Mouse (Mus musculus) embryonic stem cell, embryonic (primary cell): ENCODE measurements around the gene Sdsl.

ENCODE experiments used
- CTCF ChIA-PET, 4 experiments: fragments of 300-600 bp in 2 of 4; fragments of 350-600 bp in 2 of 4; sonication (Branson Sonifier 250); formaldehyde crosslinking; loops; one replicate each; lab custom pipeline; 2022; ENCODE audit warnings: inconsistent platforms in 2 of 4; lab: Charles Lee
- POLR2A ChIA-PET, 4 experiments: fragments of 300-600 bp in 2 of 4; fragments of 350-600 bp in 2 of 4; sonication (Branson Sonifier 250); formaldehyde crosslinking; loops; one replicate each; lab custom pipeline; 2022; ENCODE audit warnings: antibody characterized with exemption in 4 of 4, inconsistent platforms in 1 of 4; lab: Charles Lee

Gene Sdsl

DNA sequence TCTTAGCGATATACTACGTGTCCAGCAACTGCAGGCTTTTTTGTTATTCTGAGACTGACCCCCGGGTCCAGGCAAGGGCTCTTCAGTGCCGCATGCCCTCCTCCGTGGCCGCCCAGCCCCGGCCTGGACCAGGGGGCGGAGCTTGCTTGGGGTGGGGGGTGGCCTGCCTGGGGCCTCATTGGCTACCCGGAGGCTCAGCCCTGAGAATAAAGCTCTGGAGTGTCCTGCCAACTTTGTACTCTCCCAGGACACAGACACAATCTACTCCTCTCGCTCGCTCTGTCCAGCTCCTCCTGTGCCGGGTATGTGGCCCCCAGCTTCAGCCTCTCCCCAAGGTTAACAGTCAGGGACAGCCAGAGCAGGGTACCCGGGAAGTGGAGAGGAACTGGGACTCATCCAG is 3.7 kb upstream of the Sdsl start, which contains the start of gene Sds:
Sds (plus strand) TSS at position 231 of the 400 bp plus-strand sequence.
- ChIA-PET POLR2A (interaction anchor here (0.5 to 1.0 kb wide), 7 partner anchors 9 to 121 kb away, joined by 3 to 5 read pairs (median 3); partner anchors contain the start of gene Slc8b1 (in 1 of the 4)), CTCF (interaction anchor here (0.6 to 3.7 kb wide), 12 partner anchors 10 to 330 kb away, joined by 3 to 15 read pairs (median 4); no protein-coding TSS in a partner anchor)

DNA sequence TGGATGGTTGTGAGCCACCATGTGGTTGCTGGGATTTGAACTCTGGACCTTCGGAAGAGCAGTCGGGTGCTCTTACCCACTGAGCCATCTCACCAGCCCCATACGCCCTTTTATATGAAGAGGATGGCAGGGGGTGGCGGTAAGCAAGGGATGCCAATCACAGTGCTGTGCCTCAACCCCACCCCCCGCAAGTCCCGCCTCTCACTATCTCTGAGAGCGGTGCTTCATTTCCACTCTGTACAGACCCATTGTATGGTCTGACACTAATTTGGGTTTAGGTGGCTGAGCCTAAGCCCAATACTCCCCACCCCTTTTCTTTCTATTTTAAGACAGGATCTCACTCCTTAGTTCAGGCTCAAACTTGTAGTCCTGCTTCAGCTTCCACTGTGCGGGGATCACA is 3.3 kb upstream of the Sdsl start:
- CTCF ChIA-PET = interaction anchor here (0.6 to 3.7 kb wide), 10 partner anchors 10 to 330 kb away, joined by 3 to 15 read pairs (median 4); no protein-coding TSS in a partner anchor
- POLR2A ChIA-PET = interaction anchor here in 2 of 4 experiments (0.5 to 1.0 kb wide), 3 partner anchors 15 to 121 kb away, joined by 3 to 5 read pairs (median 3); partner anchors contain the start of gene Slc8b1 (in 1 of the 2)

GRCm38 (mm10) chr5:120473361-120473760 is 751 bp upstream of the Sdsl start:
- CTCF ChIA-PET = interaction anchor here in 1 of 4 experiments (0.5 to 1.4 kb wide), 3 partner anchors 19 to 128 kb away, joined by 3 to 4 read pairs (median 3); no protein-coding TSS in a partner anchor
- POLR2A ChIA-PET = no interaction called here

DNA sequence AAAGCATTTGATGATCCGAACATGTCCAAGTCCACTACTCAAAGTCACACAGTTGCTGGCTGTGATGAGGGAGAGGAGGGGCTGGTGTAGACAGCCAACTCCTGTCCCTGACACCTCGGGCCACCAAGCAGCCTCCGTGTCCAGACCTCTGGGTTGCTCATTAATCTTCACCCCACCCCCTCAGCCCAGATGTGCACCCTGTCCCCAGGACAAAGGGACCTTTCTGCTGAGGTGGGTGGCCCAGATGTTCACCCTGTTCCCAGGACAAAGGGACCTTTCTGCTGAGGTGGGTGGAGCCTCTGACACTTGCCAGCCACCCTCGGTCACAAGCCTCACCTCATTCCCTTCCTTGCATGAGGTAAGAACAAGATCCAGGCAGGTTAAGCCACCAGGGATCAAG is 1.1 kb downstream of the Sdsl start:
- CTCF ChIA-PET = no interaction called here
- POLR2A ChIA-PET = no interaction called here

DNA sequence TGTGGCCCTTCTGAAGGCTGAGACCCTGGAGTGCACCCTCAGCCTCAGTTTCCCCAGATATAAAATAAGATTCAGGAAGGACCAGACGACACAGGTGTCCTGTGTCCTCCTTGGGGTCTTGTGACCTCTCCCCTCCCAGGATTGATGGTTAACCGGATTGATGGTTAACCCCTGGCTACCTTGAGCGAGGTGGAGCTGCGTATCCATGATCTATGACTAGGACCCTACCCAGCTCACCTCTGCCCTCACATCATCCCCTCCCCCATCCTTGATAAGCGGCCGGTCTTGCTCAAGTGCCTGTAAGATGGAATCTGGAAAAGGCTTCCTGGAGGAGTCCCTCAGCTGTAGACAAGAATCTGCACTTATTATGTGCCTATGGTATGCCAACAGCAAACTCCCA is 3.8 kb downstream of the Sdsl start:
- ChIA-PET CTCF (interaction anchor here in 3 of 4 experiments (0.6 to 1.9 kb wide), 5 partner anchors 11 to 1600 kb away, joined by 3 to 9 read pairs (median 3); no protein-coding TSS in a partner anchor), POLR2A (interaction anchor here in 2 of 4 experiments (1.3 to 1.6 kb wide), 2 partner anchors 14 to 23 kb away, joined by 4 read pairs; no protein-coding TSS in a partner anchor)

GRCm38 (mm10) chr5:120468336-120468735 is 4.3 kb downstream of the Sdsl start:
- ChIA-PET CTCF (interaction anchor here in 2 of 4 experiments (0.6 to 1.9 kb wide), 4 partner anchors 11 to 1600 kb away, joined by 3 to 9 read pairs (median 4); no protein-coding TSS in a partner anchor), POLR2A (interaction anchor here in 2 of 4 experiments (1.3 to 1.6 kb wide), 2 partner anchors 14 to 24 kb away, joined by 4 read pairs; no protein-coding TSS in a partner anchor)

DNA sequence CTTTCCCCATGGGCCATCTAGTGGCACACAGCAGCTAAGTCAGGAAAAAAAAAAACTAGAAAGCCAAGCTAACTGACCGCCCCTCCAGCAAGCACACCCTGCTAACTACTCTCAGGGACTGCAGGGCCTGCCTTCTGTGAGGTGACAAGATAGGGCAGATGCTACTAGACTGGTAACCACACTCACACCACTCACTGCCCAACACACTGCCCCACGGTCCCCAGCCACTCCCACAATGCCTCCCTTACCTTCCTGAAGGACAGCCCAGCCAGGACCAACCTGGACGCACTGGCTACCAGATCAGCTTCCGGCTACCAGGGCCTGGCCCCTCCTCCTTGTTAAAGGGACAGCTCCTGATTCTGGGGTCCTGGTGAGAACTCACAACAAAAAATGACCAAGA is 5.6 kb downstream of the Sdsl start:
- CTCF ChIA-PET = interaction anchor here in 2 of 4 experiments (0.5 to 2.8 kb wide), 14 partner anchors 8 to 365 kb away, joined by 3 to 14 read pairs (median 6); partner anchors contain the start of gene Sds (in 1 of the 2)
- POLR2A ChIA-PET = interaction anchor here in 3 of 4 experiments (0.5 to 1.0 kb wide), 4 partner anchors 9 to 1578 kb away, joined by 3 read pairs; partner anchors contain the start of gene Sds (in 1 of the 3)

DNA sequence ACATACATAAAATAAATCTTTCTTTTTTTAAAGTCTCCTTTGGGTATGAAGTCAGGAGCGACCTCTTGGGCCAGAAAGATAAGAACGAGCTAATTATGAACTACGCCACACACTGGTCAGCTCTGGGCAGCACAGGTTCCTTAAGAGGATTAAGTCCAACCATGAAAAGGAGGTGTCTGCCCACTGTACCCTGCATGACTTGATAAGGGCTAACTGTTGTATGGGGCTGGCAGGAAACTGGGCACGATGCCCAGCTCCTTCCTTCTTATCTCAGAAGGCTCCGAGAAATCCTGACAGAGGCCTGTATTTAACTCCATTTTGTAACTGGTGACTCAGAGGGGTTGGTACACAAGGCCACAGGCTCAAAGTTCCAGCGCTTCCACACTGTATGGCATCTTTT is 6.8 kb downstream of the Sdsl start:
- POLR2A ChIA-PET = interaction anchor here in 2 of 4 experiments (0.6 to 1.5 kb wide), 5 partner anchors 9 to 257 kb away, joined by 3 to 4 read pairs (median 3); no protein-coding TSS in a partner anchor

GRCm38 (mm10) chr5:120465062-120465461 is 7.5 kb downstream of the Sdsl start:
- ChIA-PET POLR2A (interaction anchor here in 2 of 4 experiments (1.0 to 1.5 kb wide), 3 partner anchors 9 to 98 kb away, joined by 3 to 4 read pairs (median 4); no protein-coding TSS in a partner anchor), CTCF (interaction anchor here (0.5 to 2.9 kb wide), 55 partner anchors 8 to 376 kb away, joined by 3 to 21 read pairs (median 4); partner anchors contain the start of gene Sds (in 4 of the 4))

More for the DNA sequence above, 6.8 kb downstream of the Sdsl start:
- CTCF ChIA-PET = interaction anchor here (0.6 to 2.9 kb wide), 54 partner anchors 8 to 883 kb away, joined by 3 to 21 read pairs (median 4); partner anchors contain the start of gene Sds (in 4 of the 4)

GRCm38 (mm10) chr5:120464321-120464720 is 8.3 kb downstream of the Sdsl start:
- CTCF ChIA-PET = interaction anchor here (0.5 to 2.9 kb wide), 22 partner anchors 9 to 369 kb away, joined by 3 to 21 read pairs (median 3); partner anchors contain the start of genes Lhx5 (in 1 of the 4) and Sds (in 1 of the 4)
- POLR2A ChIA-PET = interaction anchor here in 2 of 4 experiments (0.6 to 0.9 kb wide), 2 partner anchors 12 to 39 kb away, joined by 3 read pairs; partner anchors contain the start of gene Plbd2 (in 1 of the 2)

GRCm38 (mm10) chr5:120461902-120462301 is 10.7 kb downstream of the Sdsl start:
- CTCF ChIA-PET = interaction anchor here in 1 of 4 experiments (2.0 kb wide), 1 partner anchor 143 kb away, joined by 7 read pairs; no protein-coding TSS in a partner anchor
- POLR2A ChIA-PET = no interaction called here

DNA sequence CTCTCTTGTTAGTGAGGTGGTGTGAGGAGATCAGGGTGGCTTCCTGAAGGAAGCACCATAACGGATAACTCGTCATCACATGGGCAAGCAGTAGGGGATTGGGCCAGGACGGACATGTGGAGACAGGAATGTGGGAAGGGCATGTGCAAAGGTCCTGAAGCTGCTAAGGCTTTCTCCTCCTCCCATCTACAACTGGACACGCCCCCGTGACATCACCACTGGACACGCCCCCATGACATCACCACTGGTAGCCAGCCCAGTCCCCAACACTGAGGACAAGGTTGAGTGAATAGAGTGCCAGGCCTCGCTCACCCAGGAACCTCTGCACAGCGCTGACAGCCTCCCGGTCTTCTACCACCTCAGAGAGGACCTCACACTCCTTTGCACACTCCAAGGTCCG is 13.5 kb downstream of the Sdsl start:
- CTCF ChIA-PET = interaction anchor here in 2 of 4 experiments (0.5 to 2.8 kb wide), 9 partner anchors 19 to 1147 kb away, joined by 3 to 17 read pairs (median 3); no protein-coding TSS in a partner anchor

GRCm38 (mm10) chr5:120457628-120458027 is 15.0 kb downstream of the Sdsl start:
- ChIA-PET CTCF (interaction anchor here (0.6 to 2.8 kb wide), 51 partner anchors 8 to 369 kb away, joined by 3 to 17 read pairs (median 4); no protein-coding TSS in a partner anchor), POLR2A (interaction anchor here (0.6 to 1.4 kb wide), 18 partner anchors 10 to 1699 kb away, joined by 3 to 7 read pairs (median 3); no protein-coding TSS in a partner anchor)

More for the DNA sequence above, 13.5 kb downstream of the Sdsl start:
- POLR2A ChIA-PET = interaction anchor here in 3 of 4 experiments (0.6 to 1.5 kb wide), 8 partner anchors 24 to 357 kb away, joined by 3 to 6 read pairs (median 4); no protein-coding TSS in a partner anchor

DNA sequence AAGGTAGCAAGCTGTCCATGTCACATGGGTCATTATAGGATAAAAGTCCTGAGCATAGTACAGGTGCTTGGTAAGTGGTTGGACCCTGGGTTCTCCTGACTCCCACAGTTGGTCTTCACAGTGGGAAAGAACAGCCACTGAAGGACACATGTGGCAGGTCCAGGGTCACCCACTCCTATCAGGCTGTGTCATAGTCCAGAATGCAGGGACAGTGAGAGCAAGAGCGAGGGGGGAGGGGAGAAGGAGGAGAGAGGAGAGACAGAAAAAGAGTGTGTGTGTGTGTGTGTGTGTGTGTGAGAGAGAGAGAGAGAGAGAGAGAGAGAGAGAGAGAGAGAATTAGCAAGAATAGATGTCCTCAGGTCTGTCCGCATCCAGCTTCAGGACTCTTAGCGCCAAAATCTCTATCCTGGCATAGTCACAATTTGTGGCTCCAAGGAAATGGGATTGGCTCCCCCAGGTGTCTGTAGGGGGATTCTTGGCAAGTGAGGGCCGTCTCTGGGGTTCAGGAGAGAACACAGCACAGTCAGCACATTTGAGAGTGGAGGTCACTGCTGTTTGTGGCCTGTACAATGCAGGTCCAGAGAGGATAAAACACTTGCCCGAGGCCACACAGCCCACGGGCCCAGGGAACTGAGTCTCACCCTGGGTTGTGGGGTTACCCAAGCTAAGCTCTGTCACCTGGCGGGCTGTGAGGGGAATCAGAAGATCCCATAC is 15.6 kb downstream of the Sdsl start:
- ChIA-PET POLR2A (interaction anchor here in 3 of 4 experiments (0.6 to 1.4 kb wide), 14 partner anchors 11 to 1698 kb away, joined by 3 to 7 read pairs (median 3); no protein-coding TSS in a partner anchor), CTCF (interaction anchor here (0.5 to 2.8 kb wide), 44 partner anchors 9 to 773 kb away, joined by 3 to 15 read pairs (median 3); no protein-coding TSS in a partner anchor)

DNA sequence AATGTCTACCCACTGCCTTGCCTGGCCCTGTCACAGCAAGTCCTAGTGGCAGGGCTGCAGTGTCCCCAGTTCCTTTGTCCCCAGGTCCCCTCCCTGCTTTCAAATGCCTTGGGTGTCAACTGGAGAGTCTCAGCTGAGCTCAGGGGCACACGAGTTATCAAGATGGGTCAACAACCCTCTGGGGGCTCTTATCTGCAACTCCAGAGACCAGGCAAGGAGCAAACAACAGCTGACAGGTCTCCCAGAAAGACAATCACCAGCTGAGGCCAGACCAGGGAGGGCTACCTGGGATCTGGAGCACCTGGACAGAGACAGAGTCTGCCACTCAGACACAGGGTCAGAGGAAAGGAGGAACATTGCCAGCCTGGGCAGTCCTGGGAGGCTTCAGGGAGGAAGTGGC is 16.4 kb downstream of the Sdsl start:
- ChIA-PET CTCF (interaction anchor here in 2 of 4 experiments (0.9 to 1.7 kb wide), 2 partner anchors 8 to 302 kb away, joined by 3 to 4 read pairs; no protein-coding TSS in a partner anchor), POLR2A (interaction anchor here in 1 of 4 experiments (0.8 to 1.3 kb wide), 2 partner anchors 46 to 174 kb away, joined by 3 read pairs; no protein-coding TSS in a partner anchor)

DNA sequence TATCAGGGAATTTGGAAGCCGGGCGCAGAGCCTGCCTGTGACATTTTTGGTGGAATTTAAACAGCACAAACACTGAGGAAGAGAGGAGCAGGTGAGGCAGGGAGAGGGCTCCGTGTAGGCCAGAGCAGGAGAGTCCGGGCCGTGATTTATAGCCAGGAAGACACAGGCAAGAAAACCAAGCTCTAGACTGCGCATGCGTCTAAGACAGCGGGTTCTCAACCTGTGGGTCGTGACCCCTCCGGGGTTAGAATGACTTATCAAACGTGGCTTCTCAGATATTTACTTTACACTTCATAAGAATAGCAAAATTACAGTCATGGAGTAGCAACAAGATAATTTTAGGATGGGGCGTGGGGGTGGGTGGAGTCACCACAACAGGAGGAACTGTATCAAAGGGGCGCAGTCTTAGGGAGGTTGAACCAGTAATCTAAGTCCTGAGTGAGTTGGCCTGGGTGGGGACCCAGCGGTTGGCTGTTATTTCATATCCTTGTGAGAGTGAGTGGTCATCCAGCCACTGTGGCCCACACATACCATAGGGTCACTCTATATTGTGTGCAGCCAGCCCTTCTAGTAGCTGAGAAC is 17.8 kb downstream of the Sdsl start:
- ChIA-PET POLR2A (interaction anchor here in 3 of 4 experiments (0.6 to 1.3 kb wide), 4 partner anchors 14 to 1488 kb away, joined by 3 to 4 read pairs (median 4); no protein-coding TSS in a partner anchor), CTCF (interaction anchor here (0.5 to 1.5 kb wide), 11 partner anchors 8 to 719 kb away, joined by 3 to 11 read pairs (median 3); no protein-coding TSS in a partner anchor)

DNA sequence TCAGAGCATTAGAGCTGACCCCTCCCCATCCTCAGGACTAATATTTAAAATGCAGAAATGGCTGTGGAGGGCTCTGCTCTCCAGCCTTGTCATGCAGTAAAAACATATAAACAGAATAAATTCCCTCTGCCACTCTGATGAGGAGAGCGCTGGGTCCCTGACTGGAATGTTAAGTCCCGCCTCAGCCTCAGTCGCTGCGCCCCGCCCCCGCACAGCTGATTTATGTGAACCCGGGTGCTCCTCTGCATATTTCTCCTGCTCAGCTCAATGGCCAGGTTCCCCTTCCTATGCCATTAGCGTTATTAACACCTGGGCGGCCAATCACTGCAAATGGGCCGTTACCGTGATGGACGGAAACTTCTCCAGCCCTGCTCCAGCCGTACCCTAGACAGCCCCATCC is 25.3 kb downstream of the Sdsl start:
- ChIA-PET POLR2A (interaction anchor here in 2 of 4 experiments (0.6 to 1.1 kb wide), 2 partner anchors 8 to 10 kb away, joined by 4 to 7 read pairs; no protein-coding TSS in a partner anchor), CTCF (interaction anchor here in 3 of 4 experiments (0.6 to 1.6 kb wide), 7 partner anchors 7 to 303 kb away, joined by 3 to 5 read pairs (median 3); partner anchors contain the start of gene Plbd2 (in 1 of the 3))
